Mouse (Mus musculus) limb, embryonic 15.5 days (tissue): ENCODE results near the gene Serpina3m. TPM values are rescaled to one million over a fixed set of nuclear protein-coding genes. Genes with fewer than 3 reads are reported as not detected.

ENCODE experiments used
- ATAC-seq: fragments of 200-750 bp; cut with Nextera tagmentation; 2 replicates; pipeline ENCODE4 v1.8.0; 2017; ENCODE audit warnings: low read depth, moderate TSS enrichment; ENCODE audit not compliant: insufficient number of reproducible peaks, low FRiP score, low TSS enrichment
- H3K27ac ChIP-seq: fragments of 300-500 bp; sonication (generic); 2 replicates; pipeline ENCODE4 v1.5.1; 2015; ENCODE audit warnings: moderate library complexity, mild to moderate bottlenecking, inconsistent platforms
- H3K27me3 ChIP-seq: fragments of 300-500 bp; sonication (generic); 2 replicates; pipeline ENCODE4 v1.6.1; 2015; ENCODE audit warnings: inconsistent platforms
- H3K36me3 ChIP-seq: fragments of 300-500 bp; sonication (generic); 2 replicates; pipeline ENCODE4 v1.6.1; 2015; ENCODE audit warnings: inconsistent platforms
- H3K4me1 ChIP-seq: fragments of 300-500 bp; sonication (generic); 2 replicates; pipeline ENCODE4 v1.6.1; 2015; ENCODE audit warnings: inconsistent platforms
- H3K4me2 ChIP-seq: fragments of 300-500 bp; sonication (generic); 2 replicates; pipeline ENCODE4 v1.6.1; 2015; ENCODE audit warnings: mild to moderate bottlenecking, inconsistent platforms
- H3K4me3 ChIP-seq: fragments of 300-500 bp; sonication (generic); 2 replicates; pipeline ENCODE4 v1.5.1; 2015; ENCODE audit warnings: mild to moderate bottlenecking, inconsistent platforms
- H3K9ac ChIP-seq: fragments of 300-500 bp; sonication (generic); 2 replicates; pipeline ENCODE4 v1.6.1; 2015; ENCODE audit warnings: inconsistent platforms
- H3K9me3 ChIP-seq: fragments of 300-500 bp; sonication (generic); 2 replicates; pipeline ENCODE4 v1.6.1; 2016; ENCODE audit warnings: inconsistent platforms
- WGBS: fragments of 180-500 bp; shearing (Covaris S2); methylation state at CpG from one replicate; pipeline ENCODE4 v1.1.7; 2015; 5-methylcytosine and 5-hydroxymethylcytosine counted together
- polyA plus RNA-seq: library from polyadenylated mRNA; unstranded; fragments of >200 nt; fragmentation: Nextera tagmentation; extraction: Ambion mirVana; gene quantifications from 2 replicates; pipeline ENCODE4 v1.2.1, GENCODE M21; 2015

Serpina3m gene
- polyA plus RNA-seq, 1 experiment from 2014 or later, result not detected

DNA sequence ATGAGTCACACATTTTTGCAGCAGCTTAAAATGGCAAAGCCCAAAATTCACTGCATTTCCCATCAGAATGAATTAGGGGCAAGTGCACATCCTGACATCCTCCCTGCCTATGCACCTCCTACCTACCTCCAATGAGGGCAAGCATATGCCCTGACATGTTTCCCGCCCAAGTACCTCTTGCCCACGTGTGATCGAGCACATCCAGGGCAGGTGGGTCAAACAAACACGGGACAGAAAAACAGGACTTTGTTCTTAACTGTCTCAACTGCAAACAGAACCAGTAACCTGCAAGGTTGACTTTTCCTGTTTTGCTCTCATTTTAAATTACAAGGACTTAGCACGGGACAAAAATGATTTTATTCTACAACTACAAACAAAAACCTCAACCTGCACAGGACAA is 65.7 kb downstream of the Serpina3m start:
- WGBS, result 73% methylated on average over 5 of the region's 5 CpGs

GRCm38 (mm10) chr12:104406454-104406885 is 68.2 kb downstream of the Serpina3m start, which contains the start of gene Serpina3n:
TSS of gene Serpina3n (plus strand) at chr12:104406729.
- no peak within 1 kb of the TSS for H3K4me3 ChIP-seq
- WGBS, result 62% methylated on average over 4 of the region's 4 CpGs
- ATAC-seq, result no peak
- H3K27ac ChIP-seq, result no peak within 1 kb of the TSS
- no peaks in the 10 kb centered on the region for H3K4me1 ChIP-seq
- H3K4me2 ChIP-seq, result no peak within 1 kb of the TSS
- no peaks in the 10 kb centered on the region for H3K9me3 ChIP-seq
- H3K36me3 ChIP-seq, result no peaks in the 10 kb centered on the region
- no peak within 1 kb of the TSS for H3K9ac ChIP-seq
- no peaks in the 10 kb centered on the region for H3K27me3 ChIP-seq

More for the DNA sequence above, 65.7 kb downstream of the Serpina3m start:
- ATAC-seq, result no peak
- H3K9ac ChIP-seq, result no peak overlapping the region
- H3K4me2 ChIP-seq, result no peak overlapping the region
- H3K4me1 ChIP-seq, result no peaks in the 10 kb centered on the region
- H3K4me3 ChIP-seq, result no peak overlapping the region
- H3K36me3 ChIP-seq, result no peaks in the 10 kb centered on the region
- H3K9me3 ChIP-seq, result no peaks in the 10 kb centered on the region
- H3K27me3 ChIP-seq, result no peaks in the 10 kb centered on the region
- H3K27ac ChIP-seq, result no peak overlapping the region

DNA sequence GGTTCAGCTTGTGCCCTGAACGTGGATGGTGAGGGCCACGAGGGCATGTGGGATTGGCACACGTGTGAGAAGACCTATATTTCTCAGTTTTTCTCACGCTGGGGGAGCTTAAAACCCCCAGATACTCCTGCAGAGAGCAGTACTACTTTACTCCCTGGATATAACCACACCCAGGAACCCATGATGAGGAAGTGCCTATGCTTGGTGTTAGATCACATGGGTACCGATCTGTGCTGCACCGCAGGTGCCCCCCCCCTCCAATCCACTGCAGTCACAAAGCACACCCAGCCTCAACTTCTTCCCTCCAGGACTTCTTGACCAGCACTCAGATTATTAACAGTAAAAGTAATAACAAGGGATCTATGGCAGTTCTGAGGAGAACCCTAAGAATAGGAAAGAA is 74.2 kb downstream of the Serpina3m start:
- 88% methylated on average over 6 of the region's 6 CpGs for WGBS
- ATAC-seq, result no peak

GRCm38 (mm10) chr12:104414576-104414975 is 76.3 kb downstream of the Serpina3m start:
- 43% methylated on average over 2 of the region's 2 CpGs for WGBS
- Histone ChIP-seq H3K4me2 (no peak overlapping the region), H3K4me1 (peaks cover 13% of the 10 kb centered on the region), H3K9me3 (no peaks in the 10 kb centered on the region), H3K9ac (no peak overlapping the region), H3K36me3 (no peaks in the 10 kb centered on the region), H3K27me3 (no peaks in the 10 kb centered on the region), H3K4me3 (no peak overlapping the region), H3K27ac (no peak overlapping the region)
- no peak for ATAC-seq

More for the DNA sequence above, 74.2 kb downstream of the Serpina3m start:
- H3K4me3 ChIP-seq, result no peak overlapping the region
- H3K4me2 ChIP-seq, result no peak overlapping the region
- H3K4me1 ChIP-seq, result peaks cover 8% of the 10 kb centered on the region
- H3K27ac ChIP-seq, result no peak overlapping the region
- H3K9ac ChIP-seq, result no peak overlapping the region
- H3K27me3 ChIP-seq, result no peaks in the 10 kb centered on the region
- H3K9me3 ChIP-seq, result no peaks in the 10 kb centered on the region
- no peaks in the 10 kb centered on the region for H3K36me3 ChIP-seq

GRCm38 (mm10) chr12:104415625-104416315 is 77.5 kb downstream of the Serpina3m start:
- peak overlapping the region; percentile 65 for H3K27ac ChIP-seq
- no peak overlapping the region for H3K4me3 ChIP-seq
- no peak overlapping the region for H3K4me2 ChIP-seq
- H3K9ac ChIP-seq, result no peak overlapping the region
- H3K36me3 ChIP-seq, result no peaks in the 10 kb centered on the region
- H3K4me1 ChIP-seq, result peaks cover 13% of the 10 kb centered on the region
- H3K27me3 ChIP-seq, result no peaks in the 10 kb centered on the region
- WGBS, result 37% methylated on average over 6 of the region's 6 CpGs
- ATAC-seq, result peak; percentile 72
- H3K9me3 ChIP-seq, result no peaks in the 10 kb centered on the region

GRCm38 (mm10) chr12:104418340-104419135 is 80.3 kb downstream of the Serpina3m start:
- Histone ChIP-seq H3K27me3 (no peaks in the 10 kb centered on the region), H3K4me3 (peak overlapping the region; percentile 20; the same call in 1 of the 2 replicates), H3K4me1 (peaks cover 29% of the 10 kb centered on the region), H3K27ac (no peak overlapping the region), H3K36me3 (no peaks in the 10 kb centered on the region), H3K4me2 (peak overlapping the region; percentile 41), H3K9me3 (no peaks in the 10 kb centered on the region), H3K9ac (no peak overlapping the region)
- 16% methylated on average over 17 of the region's 17 CpGs for WGBS
- ATAC-seq, result no peak

DNA sequence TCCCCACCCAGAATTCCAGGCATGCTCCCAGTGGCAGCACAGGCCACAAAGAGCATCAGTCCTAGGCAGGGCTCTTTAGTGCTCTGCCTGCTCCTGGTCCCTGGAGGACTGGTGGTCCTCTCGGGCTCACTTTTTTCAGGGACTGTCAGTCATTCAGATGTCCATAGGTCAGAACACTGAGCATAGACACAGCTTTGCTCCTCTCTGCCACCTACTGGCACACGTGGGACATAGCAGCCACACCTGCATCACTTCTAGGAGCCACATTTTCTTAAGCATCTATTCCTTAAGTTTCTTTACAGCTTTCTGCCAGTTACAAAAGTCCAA is 80.8 kb downstream of the Serpina3m start:
- 9% methylated on average over 2 of the region's 2 CpGs for WGBS
- ATAC-seq, result no peak
- Histone ChIP-seq H3K36me3 (no peaks in the 10 kb centered on the region), H3K4me3 (no peak overlapping the region), H3K27me3 (no peaks in the 10 kb centered on the region), H3K9me3 (no peaks in the 10 kb centered on the region), H3K4me2 (no peak overlapping the region), H3K27ac (no peak overlapping the region), H3K4me1 (peaks cover 29% of the 10 kb centered on the region), H3K9ac (no peak overlapping the region)

GRCm38 (mm10) chr12:104422615-104423392 is 84.5 kb downstream of the Serpina3m start:
- ATAC-seq, result peak; percentile 63
- 52% methylated on average over 11 of the region's 11 CpGs for WGBS
- H3K4me2 ChIP-seq, result no peak overlapping the region
- H3K9ac ChIP-seq, result no peak overlapping the region
- H3K4me3 ChIP-seq, result no peak overlapping the region
- no peaks in the 10 kb centered on the region for H3K9me3 ChIP-seq
- H3K27me3 ChIP-seq, result 0 out of 2 replicates have a peak, but pooled peaks cover 6% of the 10 kb centered on the region
- H3K36me3 ChIP-seq, result no peaks in the 10 kb centered on the region
- H3K27ac ChIP-seq, result no peak overlapping the region; the same call in 1 of the 2 replicates
- peaks cover 21% of the 10 kb centered on the region for H3K4me1 ChIP-seq

GRCm38 (mm10) chr12:104425591-104425990 is 87.3 kb downstream of the Serpina3m start:
- Histone ChIP-seq H3K9ac (no peak overlapping the region), H3K36me3 (no peaks in the 10 kb centered on the region), H3K27ac (no peak overlapping the region), H3K4me2 (no peak overlapping the region), H3K9me3 (no peaks in the 10 kb centered on the region), H3K27me3 (0 out of 2 replicates have a peak, but pooled peaks cover 6% of the 10 kb centered on the region), H3K4me1 (peaks cover 16% of the 10 kb centered on the region), H3K4me3 (no peak overlapping the region)
- ATAC-seq, result no peak
- WGBS, result 70% methylated on average over 3 of the region's 3 CpGs

DNA sequence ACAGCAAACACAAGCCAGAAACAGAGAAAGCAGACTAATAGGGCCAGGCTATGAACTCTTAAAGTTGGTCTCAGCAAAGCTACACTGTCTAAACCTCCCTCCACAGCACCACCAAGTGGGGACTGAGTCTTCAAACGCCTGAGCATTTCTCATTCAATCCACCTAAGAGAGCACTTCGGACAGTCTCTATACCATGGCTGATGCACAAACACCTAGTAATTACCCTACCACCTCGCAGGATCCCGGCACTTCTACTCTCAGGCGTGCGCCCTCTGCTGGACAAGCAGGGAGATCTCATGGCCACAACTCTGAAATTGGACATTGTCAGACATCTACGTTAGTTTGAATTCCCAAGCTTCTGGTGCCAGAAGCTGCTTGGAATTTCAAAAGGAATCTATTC is 88.6 kb downstream of the Serpina3m start:
- no peak overlapping the region for H3K9ac ChIP-seq
- H3K4me3 ChIP-seq, result no peak overlapping the region
- 0 out of 2 replicates have a peak, but pooled peaks cover 6% of the 10 kb centered on the region for H3K27me3 ChIP-seq
- no peak overlapping the region for H3K4me2 ChIP-seq
- peaks cover 23% of the 10 kb centered on the region for H3K4me1 ChIP-seq
- H3K9me3 ChIP-seq, result no peaks in the 10 kb centered on the region
- no peak overlapping the region for H3K27ac ChIP-seq
- H3K36me3 ChIP-seq, result no peaks in the 10 kb centered on the region
- no peak for ATAC-seq
- WGBS, result 4% methylated on average over 7 of the region's 7 CpGs

GRCm38 (mm10) chr12:104431359-104431758 is 93.1 kb downstream of the Serpina3m start:
- Histone ChIP-seq H3K9ac (no peak overlapping the region), H3K4me3 (no peak overlapping the region), H3K27ac (no peak overlapping the region), H3K36me3 (no peaks in the 10 kb centered on the region), H3K9me3 (no peaks in the 10 kb centered on the region), H3K27me3 (peaks cover 1% of the 10 kb centered on the region; the same call in 1 of the 2 replicates), H3K4me1 (peaks cover 6% of the 10 kb centered on the region; the same call in 1 of the 2 replicates), H3K4me2 (no peak overlapping the region)
- 53% methylated on average over 10 of the region's 10 CpGs for WGBS
- ATAC-seq, result no peak
